In genomic region chr15:75116525-75116924, GRCm38 (mm10) we compare ENCODE assay signal across 18 mouse cellular contexts. TPM values are rescaled to one million over a fixed set of nuclear protein-coding genes. Genes with fewer than 3 reads are reported as not detected.
DNase-seq lines count a peak whose midpoint lies in the region; TF ChIP-seq lines count a peak whose summit lies in the region.
"Had no signal": no experiment of that assay in that cellular context is flagged by ENCODE, and none has a peak within 500 bp of the region (broad histone marks: within the 10 kb centered on the region; RNA-seq: fewer than 3 reads in every experiment).

No protein-coding gene starts in this region.

- WGBS in spleen, adult 2 months, result 7% methylated on average over 2 of the region's 2 CpGs
- 93% methylated on average over 2 of the region's 2 CpGs for WGBS in forebrain, embryonic 10.5 days

- no peaks in the 10 kb centered on the region for H3K27me3 ChIP-seq in spleen, adult 2 months (ENCODE audit: control insufficient read depth, insufficient read depth, low read length)
- H3K27me3 ChIP-seq in forebrain, embryonic 10.5 days (ENCODE audit: poor library complexity, severe bottlenecking), result no peaks in the 10 kb centered on the region
- H3K27me3 ChIP-seq: limb, embryonic 12.5 days; midbrain, embryonic 13.5 days; stomach, embryonic 15.5 days had no signal

- peak; percentile 41 for DNase-seq in lung, postnatal 25 days (ENCODE audit: low spot score)
- no peak for DNase-seq in lung, postnatal 14 days
- peak; percentile 88 for DNase-seq in induced T-regulatory cell, adult 2 months (ENCODE audit: low read depth)
- peak; percentile 57 to 75 for DNase-seq in spleen, adult 2 months (ENCODE audit: low read depth in 1 of 2, low spot score in 2 of 2)
- DNase-seq in frontal cortex, postnatal 14 days (ENCODE audit: low spot score in 2 of 2), result no peak
- no peak for DNase-seq in forebrain, embryonic 10.5 days (ENCODE audit: extremely low spot score, low spot score)
- no peak for DNase-seq in cerebellum, postnatal 14 days
- no peak for DNase-seq in embryo, embryonic 9.5 days (ENCODE audit: extremely low spot score)
- DNase-seq: adrenal gland, postnatal 25 days; heart, postnatal 10 days; kidney, postnatal 36 days; lung, embryonic 14.5 days had no signal

- H3K4me1 ChIP-seq in spleen, adult 2 months (ENCODE audit: control insufficient read depth, insufficient read depth, insufficient read length), result peaks cover 30% of the 10 kb centered on the region; the same call in 1 of the 2 replicates
- no peaks in the 10 kb centered on the region for H3K4me1 ChIP-seq in forebrain, embryonic 10.5 days
- H3K4me1 ChIP-seq: limb, embryonic 12.5 days; midbrain, embryonic 13.5 days; stomach, embryonic 15.5 days had no signal

- no peaks in the 10 kb centered on the region for H3K36me3 ChIP-seq in spleen, adult 2 months (ENCODE audit: control insufficient read depth, insufficient read depth, low read length)
- H3K36me3 ChIP-seq in forebrain, embryonic 10.5 days (replicated peaks), result no peaks in the 10 kb centered on the region
- H3K36me3 ChIP-seq: limb, embryonic 12.5 days; midbrain, embryonic 13.5 days; stomach, embryonic 15.5 days had no signal

- H3K9me3 ChIP-seq in forebrain, embryonic 10.5 days, result no peaks in the 10 kb centered on the region
- H3K9me3 ChIP-seq: limb, embryonic 12.5 days; midbrain, embryonic 13.5 days; stomach, embryonic 15.5 days had no signal

- TF ChIP-seq CTCF in spleen, adult 2 months (IDR thresholded peaks at IDR 0.05; ENCODE audit: extremely low read depth, insufficient read depth, insufficient read length, insufficient replicate concordance), result no peak

- H3K27ac ChIP-seq in spleen, adult 2 months (ENCODE audit: insufficient read depth, low read length), result peak overlapping the region; percentile 87; the same call in 1 of the 2 replicates
- no peak overlapping the region for H3K27ac ChIP-seq in forebrain, embryonic 10.5 days
- H3K27ac ChIP-seq: limb, embryonic 12.5 days; midbrain, embryonic 13.5 days; stomach, embryonic 15.5 days had no signal

- no peak overlapping the region for H3K4me3 ChIP-seq in spleen, adult 2 months (ENCODE audit: extremely low read depth, insufficient read depth, insufficient read length)
- no peak overlapping the region for H3K4me3 ChIP-seq in forebrain, embryonic 10.5 days
- H3K4me3 ChIP-seq: limb, embryonic 12.5 days; midbrain, embryonic 13.5 days; stomach, embryonic 15.5 days had no signal

- TF ChIP-seq POLR2A in spleen, adult 2 months (IDR thresholded peaks at IDR 0.05; ENCODE audit: low read depth, low read length), result no peak

RNA-seq across cellular contexts. Expression of gene Ly6c2, which starts 4.8 kb away (rescaled TPM):
- 193 and 254 TPM in 2 replicates for polyA plus RNA-seq in spleen, adult 2 months (2012; rRNA removed)
- polyA plus RNA-seq in forebrain, embryonic 10.5 days (2016; fragmentation: Nextera tagmentation; extraction: Ambion mirVana), result not detected in 2 replicates
- polyA plus RNA-seq: limb, embryonic 12.5 days; midbrain, embryonic 13.5 days; neural tube, embryonic 14.5 days had no signal

RNA-seq across cellular contexts. Expression of gene Ly6g, which starts 38.5 kb away (rescaled TPM):
- 1.7 TPM in 2 replicates for polyA plus RNA-seq in spleen, adult 2 months (2012; rRNA removed)
- polyA plus RNA-seq in forebrain, embryonic 10.5 days (2016; fragmentation: Nextera tagmentation; extraction: Ambion mirVana), result not detected in 2 replicates
- polyA plus RNA-seq: gonadal fat pad, adult 2 months; intestine, embryonic 14.5 days; limb, embryonic 12.5 days; lung, embryonic 14.5 days; midbrain, embryonic 13.5 days; neural tube, embryonic 14.5 days had no signal

Comparison
In these comparisons a context has a peak if more than half of its experiments do, and no peak if none do; other contexts are left out.
1. DNase-seq: peak in lung, postnatal 25 days (single experiment), induced T-regulatory cell, adult 2 months (single experiment) and spleen, adult 2 months (2 of 2); none in lung, postnatal 14 days (single experiment), frontal cortex, postnatal 14 days (0 of 2), forebrain, embryonic 10.5 days (single experiment), cerebellum, postnatal 14 days (0 of 2) and embryo, embryonic 9.5 days (single experiment).
2. RNA of gene Ly6c2, which starts 4.8 kb away (polyA plus RNA-seq): 193 to 254 TPM in spleen, adult 2 months; not detected in forebrain, embryonic 10.5 days; every median in the first group is over 100 times any median in the second.